Mouse (Mus musculus): ENCODE measurements around the gene AC109138.7. TPM values are rescaled to one million over a fixed set of nuclear protein-coding genes. Genes with fewer than 3 reads are reported as not detected.

AC109138.7 gene
- total and polyA plus RNA-seq, 3 experiments = not detected

- Histone ChIP-seq H3K36me3 (replicated peaks in 1 of 2; ENCODE audit: control insufficient read depth in 1 of 2, insufficient read depth in 1 of 2, low read length in 1 of 2) (no peaks in the 10 kb centered on the region), H3K4me3 (replicated peaks in 1 of 3; ENCODE audit: low read depth in 2 of 3, low read length in 2 of 3, poor library complexity in 1 of 3) (no peak overlapping the region), H3K9ac (ENCODE audit: insufficient read depth, low read depth) (no peak overlapping the region), H3K4me2 (ENCODE audit: insufficient read depth, low read depth, poor library complexity, severe bottlenecking) (no peak overlapping the region), H3K79me2 (replicated peaks; ENCODE audit: control insufficient read depth, extremely low read depth, insufficient read depth, poor library complexity, severe bottlenecking) (no peaks in the 10 kb centered on the region), H3K9me3 (replicated peaks; ENCODE audit: low read length) (no peaks in the 10 kb centered on the region), H3K27me3 (replicated peaks) (peaks cover 58% of the 10 kb centered on the region), H3K27ac (ENCODE audit: insufficient read depth, low read depth) (no peak overlapping the region), H3K4me1 (ENCODE audit: control insufficient read depth in 1 of 2, insufficient read depth in 2 of 2) (peaks cover 10 to 43% of the 10 kb centered on the region in 2 experiments; a peak in 3 of 4 replicates)
- dilution Hi-C loops (cut with MboI; ENCODE audit: extremely low pct_ligation_motif_present, extremely low pct_unique_long_range_greater_than_20kb, low sequenced_read_pairs) = no loop called here
- DNase-seq (ENCODE audit: extremely low read depth) = no peak
- in situ Hi-C loops (cut with MboI; ENCODE audit: low pct_ligation_motif_present, low pct_unique_long_range_greater_than_20kb, low sequenced_read_pairs) = no loop called here
- TF ChIP-seq SMC3 (IDR thresholded peaks at IDR 0.05; ENCODE audit: low read depth, low read length) (no peak; the same call in 1 of the 2 replicates), TCF12 (IDR thresholded peaks at IDR 0.05; ENCODE audit: low read depth, low read length) (no peak), RAD21 (IDR thresholded peaks at IDR 0.05; ENCODE audit: low read depth, low read length) (no peak), HCFC1 (IDR thresholded peaks at IDR 0.05; ENCODE audit: low read depth, low read length) (no peak), IRF4 (IDR thresholded peaks at IDR 0.05; ENCODE audit: low read depth, low read length) (no peak), KAT2A (IDR thresholded peaks at IDR 0.05; ENCODE audit: insufficient replicate concordance, low read length) (no peak)
These were observed 2.0 kb downstream of the AC109138.7 start for GRCm38 (mm10) chr19:4216041-4216685.

GRCm38 (mm10) chr19:4217140-4217539 lies 3.0 kb downstream of the AC109138.7 start:
- no peaks in the 10 kb centered on the region for H3K9me3 ChIP-seq (replicated peaks; ENCODE audit: low read length)
- DNase-seq (ENCODE audit: extremely low read depth) = no peak
- peaks cover 10 to 52% of the 10 kb centered on the region in 2 experiments; a peak in 3 of 4 replicates for H3K4me1 ChIP-seq (ENCODE audit: control insufficient read depth in 1 of 2, insufficient read depth in 2 of 2)
- no peak for TF ChIP-seq CTCF (conservative IDR thresholded peaks at IDR 0.05 in 1 of 2, IDR thresholded peaks at IDR 0.05 in 1 of 2; ENCODE audit: low read depth in 2 of 2, low read length in 2 of 2)
- TF ChIP-seq BHLHE40 (IDR thresholded peaks at IDR 0.05; ENCODE audit: low read depth, low read length) = no peak
- no peak overlapping the region for H3K9ac ChIP-seq (ENCODE audit: insufficient read depth, low read depth)
- no peak overlapping the region for H3K27ac ChIP-seq (ENCODE audit: insufficient read depth, low read depth)
- dilution Hi-C loops (cut with MboI; ENCODE audit: extremely low pct_ligation_motif_present, extremely low pct_unique_long_range_greater_than_20kb, low sequenced_read_pairs) = no loop called here
- no peaks in the 10 kb centered on the region for H3K79me2 ChIP-seq (replicated peaks; ENCODE audit: control insufficient read depth, extremely low read depth, insufficient read depth, poor library complexity, severe bottlenecking)
- in situ Hi-C loops (cut with MboI; ENCODE audit: low pct_ligation_motif_present, low pct_unique_long_range_greater_than_20kb, low sequenced_read_pairs) = no loop called here
- no peak overlapping the region for H3K4me2 ChIP-seq (ENCODE audit: insufficient read depth, low read depth, poor library complexity, severe bottlenecking)
- H3K4me3 ChIP-seq (replicated peaks in 1 of 3; ENCODE audit: low read depth in 2 of 3, low read length in 2 of 3, poor library complexity in 1 of 3) = no peak overlapping the region
- H3K27me3 ChIP-seq (replicated peaks) = peaks cover 50% of the 10 kb centered on the region
- no peaks in the 10 kb centered on the region for H3K36me3 ChIP-seq (replicated peaks in 1 of 2; ENCODE audit: control insufficient read depth in 1 of 2, insufficient read depth in 1 of 2, low read length in 1 of 2)

DNA sequence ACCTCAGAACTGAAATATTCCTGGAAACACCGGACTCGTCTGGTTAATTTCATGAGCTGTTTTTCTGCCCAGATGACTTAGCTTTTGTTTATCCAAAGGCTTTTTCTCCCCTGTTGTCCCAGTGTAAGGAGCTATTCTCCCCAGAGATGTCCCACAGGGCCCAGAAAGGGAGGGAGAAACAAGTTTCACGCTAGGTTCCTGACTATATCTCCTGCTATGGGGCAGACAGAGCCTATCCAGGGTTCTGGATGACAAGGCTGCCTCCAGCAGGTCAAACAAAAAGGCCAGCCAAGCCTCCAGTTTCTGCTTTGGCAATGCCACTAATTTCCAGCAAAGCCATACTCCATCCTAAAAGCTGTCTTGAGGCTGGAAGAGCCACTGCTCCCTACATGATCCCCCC lies 3.7 kb downstream of the AC109138.7 start:
- H3K4me2 ChIP-seq (ENCODE audit: insufficient read depth, low read depth, poor library complexity, severe bottlenecking) = no peak overlapping the region
- in situ Hi-C loops (cut with MboI; ENCODE audit: low pct_ligation_motif_present, low pct_unique_long_range_greater_than_20kb, low sequenced_read_pairs) (no loop called here), dilution Hi-C loops (cut with MboI; ENCODE audit: extremely low pct_ligation_motif_present, extremely low pct_unique_long_range_greater_than_20kb, low sequenced_read_pairs) (no loop called here)
- no peak overlapping the region for H3K4me3 ChIP-seq (replicated peaks in 1 of 3; ENCODE audit: low read depth in 2 of 3, low read length in 2 of 3, poor library complexity in 1 of 3)
- H3K27me3 ChIP-seq (replicated peaks) = peaks cover 48% of the 10 kb centered on the region
- no peak overlapping the region for H3K9ac ChIP-seq (ENCODE audit: insufficient read depth, low read depth)
- H3K9me3 ChIP-seq (replicated peaks; ENCODE audit: low read length) = no peaks in the 10 kb centered on the region
- no peaks in the 10 kb centered on the region for H3K79me2 ChIP-seq (replicated peaks; ENCODE audit: control insufficient read depth, extremely low read depth, insufficient read depth, poor library complexity, severe bottlenecking)
- TF ChIP-seq ZMIZ1 (IDR thresholded peaks at IDR 0.05; ENCODE audit: low read depth, low read length) (no peak), SIN3A (IDR thresholded peaks at IDR 0.05; ENCODE audit: low read length) (no peak), POLR2A (IDR thresholded peaks at IDR 0.05; ENCODE audit: low read depth, low read length) (no peak), UBTF (IDR thresholded peaks at IDR 0.05; ENCODE audit: low read depth, low read length) (no peak), TBP (conservative IDR thresholded peaks at IDR 0.05; ENCODE audit: low read depth, low read length) (no peak), USF2 (conservative IDR thresholded peaks at IDR 0.05; ENCODE audit: low read depth, low read length) (no peak), SMC3 (IDR thresholded peaks at IDR 0.05; ENCODE audit: low read depth, low read length) (no peak), MXI1 (IDR thresholded peaks at IDR 0.05; ENCODE audit: low read depth, low read length) (no peak), HCFC1 (IDR thresholded peaks at IDR 0.05; ENCODE audit: low read depth, low read length) (no peak), CHD1 (IDR thresholded peaks at IDR 0.05; ENCODE audit: low read depth, low read length) (no peak), PAX5 (IDR thresholded peaks at IDR 0.05; ENCODE audit: low read length) (no peak), POLR2AphosphoS2 (IDR thresholded peaks at IDR 0.05; ENCODE audit: low read depth, low read length) (no peak), USF1 (IDR thresholded peaks at IDR 0.05; ENCODE audit: low read depth, low read length) (no peak), JUND (conservative IDR thresholded peaks at IDR 0.05; ENCODE audit: low read depth, low read length) (no peak), KAT2A (IDR thresholded peaks at IDR 0.05; ENCODE audit: insufficient replicate concordance, low read length) (no peak), JUN (IDR thresholded peaks at IDR 0.05; ENCODE audit: insufficient read depth, low read depth, low read length) (no peak), MAZ (IDR thresholded peaks at IDR 0.05; ENCODE audit: low read depth, low read length) (no peak), MAX (IDR thresholded peaks at IDR 0.05; ENCODE audit: low read length) (no peak), MAFK (IDR thresholded peaks at IDR 0.05; ENCODE audit: insufficient replicate concordance, low read length) (no peak), ELF1 (IDR thresholded peaks at IDR 0.05; ENCODE audit: low read depth, low read length) (no peak)
- DNase-seq (ENCODE audit: extremely low read depth) = no peak
- peaks cover 10 to 59% of the 10 kb centered on the region in 2 experiments; a peak in 3 of 4 replicates for H3K4me1 ChIP-seq (ENCODE audit: control insufficient read depth in 1 of 2, insufficient read depth in 2 of 2)
- no peaks in the 10 kb centered on the region for H3K36me3 ChIP-seq (replicated peaks in 1 of 2; ENCODE audit: control insufficient read depth in 1 of 2, insufficient read depth in 1 of 2, low read length in 1 of 2)
- H3K27ac ChIP-seq (ENCODE audit: insufficient read depth, low read depth) = no peak overlapping the region
